In genomic region chr9:41207130-41208104, GRCm38 (mm10) we compare ENCODE assay signal across 8 mouse cellular contexts. TPM values are rescaled to one million over a fixed set of nuclear protein-coding genes. Genes with fewer than 3 reads are reported as not detected.
A peak's percentile ranks its signal among the peaks of the same experiment; 100 is the strongest.
DNase-seq lines count a peak whose midpoint lies in the region; ATAC-seq lines count a peak whose summit lies in the region.

No protein-coding gene starts in this region.

- H3K4me2 ChIP-seq in heart, embryonic 14.5 days (ENCODE audit: low read length) = peak overlapping the region; percentile 68
- H3K4me2 ChIP-seq in liver, embryonic 13.5 days = peak overlapping the region; percentile 53
- peak overlapping the region; percentile 58 for H3K4me2 ChIP-seq in stomach, embryonic 16.5 days (ENCODE audit: low read depth, low read length)

- H3K4me3 ChIP-seq in heart, embryonic 14.5 days (ENCODE audit: control insufficient read depth in 1 of 2, insufficient read depth in 1 of 2, low read depth in 1 of 2, low read length in 2 of 2) = peak overlapping the region; percentile 17 to 40
- peak overlapping the region; percentile 49 for H3K4me3 ChIP-seq in liver, embryonic 13.5 days (replicated peaks)
- peak overlapping the region; percentile 42 for H3K4me3 ChIP-seq in stomach, embryonic 16.5 days (replicated peaks; ENCODE audit: low read length)

- peak; percentile 83 for DNase-seq in c-Kit-negative CD71-positive TER-119-positive erythroid progenitor cells, embryonic 14.5 days (ENCODE audit: low read depth, low spot score)
- DNase-seq in fibroblast of lung, adult 2 months (ENCODE audit: low read depth) = peak; percentile 97
- peak; percentile 96 for DNase-seq in kidney, postnatal 14 days
- DNase-seq in liver, embryonic 13.5 days = peak; percentile 82
- DNase-seq in neural tube, embryonic 10.5 days (ENCODE audit: extremely low spot score, low spot score) = peak; percentile 88

- peak; percentile 98 for ATAC-seq in CD4-positive, CD25-positive, alpha-beta regulatory T cell, adult 4 months
- ATAC-seq in heart, embryonic 14.5 days (ENCODE audit: insufficient number of reproducible peaks, insufficient read depth, low FRiP score, low read depth) = peak; percentile 88
- ATAC-seq in liver, embryonic 13.5 days (ENCODE audit: low read depth) = peak; percentile 93
- ATAC-seq in stomach, embryonic 16.5 days (ENCODE audit: insufficient read depth, low FRiP score) = peak; percentile 92

- H3K9ac ChIP-seq in heart, embryonic 14.5 days (ENCODE audit: low read length) = peak overlapping the region; percentile 71
- peak overlapping the region; percentile 30; the same call in 1 of the 2 replicates for H3K9ac ChIP-seq in liver, embryonic 13.5 days
- H3K9ac ChIP-seq in stomach, embryonic 16.5 days (ENCODE audit: low read length) = peak overlapping the region; percentile 67

- peak overlapping the region; percentile 71 to 91 for H3K27ac ChIP-seq in heart, embryonic 14.5 days (replicated peaks in 1 of 2; ENCODE audit: control insufficient read depth in 1 of 2, insufficient read depth in 1 of 2, low read depth in 2 of 2, low read length in 2 of 2)
- H3K27ac ChIP-seq in liver, embryonic 13.5 days = peak overlapping the region; percentile 80
- peak overlapping the region; percentile 91 for H3K27ac ChIP-seq in stomach, embryonic 16.5 days (ENCODE audit: low read length)

- no peaks in the 10 kb centered on the region for H3K27me3 ChIP-seq in heart, embryonic 14.5 days (ENCODE audit: control insufficient read depth, insufficient read depth, low read length)
- H3K27me3 ChIP-seq in liver, embryonic 13.5 days = no peaks in the 10 kb centered on the region
- H3K27me3 ChIP-seq in stomach, embryonic 16.5 days (ENCODE audit: control insufficient read depth, insufficient read depth, low read length) = no peaks in the 10 kb centered on the region

- 4% methylated on average over 28 of the region's 28 CpGs for WGBS in heart, embryonic 14.5 days
- 6% methylated on average over 28 of the region's 28 CpGs for WGBS in liver, embryonic 13.5 days (ENCODE audit: insufficient replicate concordance)
- WGBS in stomach, embryonic 16.5 days = 7% methylated on average over 28 of the region's 28 CpGs

- H3K4me1 ChIP-seq in heart, embryonic 14.5 days (ENCODE audit: control insufficient read depth in 2 of 2, insufficient read depth in 2 of 2, low read length in 2 of 2) = peaks cover 9% of the 10 kb centered on the region in 2 experiments; a peak in 3 of 4 replicates
- peaks cover 10% of the 10 kb centered on the region; the same call in 1 of the 2 replicates for H3K4me1 ChIP-seq in liver, embryonic 13.5 days (replicated peaks)
- H3K4me1 ChIP-seq in stomach, embryonic 16.5 days (ENCODE audit: control insufficient read depth, insufficient read depth, low read length) = peaks cover 11% of the 10 kb centered on the region

- no peaks in the 10 kb centered on the region for H3K36me3 ChIP-seq in heart, embryonic 14.5 days (ENCODE audit: control insufficient read depth, insufficient read depth, low read length)
- H3K36me3 ChIP-seq in liver, embryonic 13.5 days = no peaks in the 10 kb centered on the region
- H3K36me3 ChIP-seq in stomach, embryonic 16.5 days (ENCODE audit: control insufficient read depth, insufficient read depth, low read length) = no peaks in the 10 kb centered on the region

- H3K9me3 ChIP-seq in heart, embryonic 14.5 days (ENCODE audit: control insufficient read depth, low read length) = no peaks in the 10 kb centered on the region
- no peaks in the 10 kb centered on the region for H3K9me3 ChIP-seq in liver, embryonic 13.5 days (replicated peaks)
- no peaks in the 10 kb centered on the region for H3K9me3 ChIP-seq in stomach, embryonic 16.5 days (replicated peaks; ENCODE audit: control insufficient read depth, low read length)

RNA-seq across cellular contexts. Expression of gene Ubash3b, which starts 45.9 kb away (rescaled TPM):
- polyA plus RNA-seq in CD4-positive, CD25-positive, alpha-beta regulatory T cell, adult 4 months (2017; shearing (Covaris generic)) = 10 to 100 TPM; 25.1 to 27.5 TPM
- polyA plus RNA-seq in heart, embryonic 14.5 days (2014; fragmentation: Nextera tagmentation; extraction: Ambion mirVana) = 9.6 and 10.4 TPM in 2 replicates
- polyA plus RNA-seq in liver, embryonic 13.5 days (2015; fragmentation: Nextera tagmentation; extraction: Ambion mirVana) = 6.7 and 7.9 TPM in 2 replicates
- 2.2 and 3.0 TPM in 2 replicates for polyA plus RNA-seq in stomach, embryonic 16.5 days (2015; fragmentation: Nextera tagmentation; extraction: Ambion mirVana)

Comparison
In these comparisons a context has a peak if more than half of its experiments do, and no peak if none do; other contexts are left out.
1. Peak in every context shown above with its lines: DNase-seq, ATAC-seq, H3K4me3 ChIP-seq and H3K27ac ChIP-seq.